Mouse (Mus musculus): ENCODE measurements at regions not wholly inside any gene's neighbourhood (a gene's known extent, or its start where the extent isn't known, plus 50 kb on each side); places are given as distances from the start of the nearest gene placed in this dataset.
A peak's percentile ranks its signal among the peaks of the same experiment; 100 is the strongest.
"Not testable (repeated sequence)": the region's sequence is repeated elsewhere in the genome, so short reads cannot be mapped to it uniquely, and the experiment has no call there.

DNA sequence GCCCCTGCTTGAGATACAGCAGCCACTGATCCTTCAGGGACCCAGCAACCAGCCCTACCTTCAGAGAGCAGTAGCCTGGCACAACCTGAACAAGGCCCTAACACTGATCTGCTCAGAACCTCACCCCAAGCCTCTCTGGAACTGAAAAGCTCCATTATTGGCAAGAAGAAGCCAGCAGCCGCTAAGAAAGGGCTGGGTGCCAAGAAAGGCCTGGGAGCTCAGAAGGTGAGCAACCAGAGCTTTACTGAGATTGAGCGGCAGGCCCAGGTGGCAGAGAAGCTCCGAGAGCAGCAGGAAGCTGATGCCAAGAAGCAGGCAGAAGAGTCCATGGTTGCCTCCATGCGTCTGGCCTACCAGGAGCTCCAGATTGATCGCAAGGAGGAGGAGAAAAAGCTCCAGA is 74.4 kb upstream of the Oxtr start:
- DNase-seq (ENCODE audit: inconsistent age in 2 of 2, low spot score in 1 of 2) = not testable (repeated sequence)

DNA sequence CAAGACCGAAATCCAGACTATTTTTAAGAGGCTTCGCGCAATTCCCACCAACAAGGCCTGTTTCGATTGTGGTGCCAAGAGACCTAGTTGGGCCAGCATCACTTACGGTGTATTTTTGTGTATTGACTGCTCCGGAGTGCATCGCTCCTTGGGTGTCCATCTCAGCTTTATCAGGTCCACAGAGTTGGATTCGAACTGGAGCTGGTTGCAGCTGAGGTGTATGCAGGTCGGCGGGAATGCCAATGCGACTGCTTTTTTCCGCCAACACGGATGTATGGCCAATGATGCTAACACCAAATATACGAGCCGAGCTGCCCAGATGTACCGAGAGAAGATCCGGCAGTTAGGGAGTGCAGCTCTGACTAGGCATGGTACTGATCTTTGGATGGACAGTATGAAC is 73.9 kb upstream of the Oxtr start:
- DNase-seq (ENCODE audit: inconsistent age in 2 of 2, low spot score in 1 of 2) = not testable (repeated sequence)

DNA sequence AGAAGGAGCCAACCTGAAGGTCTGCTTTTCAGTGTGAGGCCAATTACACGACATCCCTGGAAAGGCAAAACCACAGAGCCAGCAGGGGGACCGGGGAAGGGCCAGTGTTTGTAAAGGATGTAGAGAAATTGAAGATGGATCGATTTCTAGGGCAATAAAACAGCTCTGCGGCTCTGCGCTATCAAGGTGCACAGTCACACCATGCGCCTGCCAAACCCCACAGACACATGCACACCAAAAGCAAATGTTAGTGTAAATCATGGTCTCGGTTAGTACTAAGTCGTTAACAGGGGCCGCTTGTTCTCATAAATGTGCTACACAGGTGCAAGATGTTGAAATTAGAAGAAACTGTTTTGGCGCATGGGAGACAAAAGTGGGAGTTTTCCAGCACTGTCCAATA is 72.3 kb upstream of the Oxtr start:
- no peak for DNase-seq (ENCODE audit: inconsistent age in 2 of 2, low spot score in 1 of 2)

DNA sequence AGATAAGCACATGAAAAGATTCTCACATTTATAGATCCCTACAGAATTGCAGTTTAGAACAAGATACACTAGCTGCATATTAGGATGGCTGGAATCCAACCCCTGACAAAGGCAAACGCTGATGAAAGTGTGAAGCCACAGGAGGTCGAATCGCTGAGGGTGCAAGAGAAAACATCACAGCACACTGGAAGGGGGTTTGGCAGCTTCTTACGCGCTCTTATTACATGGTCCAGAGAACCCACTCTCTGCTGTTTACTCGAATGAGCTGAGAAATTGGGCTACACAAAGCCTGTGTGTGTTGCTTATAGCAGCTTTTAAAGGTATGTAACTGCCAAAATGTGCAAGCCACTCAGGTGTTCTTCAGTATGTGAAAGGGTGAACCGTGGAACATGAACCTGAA is 71.8 kb upstream of the Oxtr start:
- no peak for DNase-seq (ENCODE audit: inconsistent age in 2 of 2, low spot score in 1 of 2)

DNA sequence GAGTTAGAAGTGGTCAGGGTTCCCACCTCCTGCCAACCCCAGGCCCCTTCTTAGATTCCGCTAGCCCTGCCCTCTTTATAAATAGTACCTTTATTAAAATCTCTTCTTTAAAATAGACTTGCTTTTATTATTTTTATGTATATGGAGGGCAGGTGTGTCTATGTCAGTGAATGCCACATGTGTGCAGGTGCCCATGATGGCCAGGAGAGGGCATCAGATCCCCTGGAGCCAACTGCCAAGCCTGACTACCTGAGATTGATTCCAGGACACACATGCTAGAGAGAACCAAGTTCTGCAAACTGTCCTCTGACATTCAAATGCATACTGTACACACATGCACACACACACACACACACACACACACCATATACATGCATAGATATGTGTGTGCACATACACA is 69.8 kb upstream of the Oxtr start:
- no peak for DNase-seq (ENCODE audit: inconsistent age in 2 of 2, low spot score in 1 of 2)

DNA sequence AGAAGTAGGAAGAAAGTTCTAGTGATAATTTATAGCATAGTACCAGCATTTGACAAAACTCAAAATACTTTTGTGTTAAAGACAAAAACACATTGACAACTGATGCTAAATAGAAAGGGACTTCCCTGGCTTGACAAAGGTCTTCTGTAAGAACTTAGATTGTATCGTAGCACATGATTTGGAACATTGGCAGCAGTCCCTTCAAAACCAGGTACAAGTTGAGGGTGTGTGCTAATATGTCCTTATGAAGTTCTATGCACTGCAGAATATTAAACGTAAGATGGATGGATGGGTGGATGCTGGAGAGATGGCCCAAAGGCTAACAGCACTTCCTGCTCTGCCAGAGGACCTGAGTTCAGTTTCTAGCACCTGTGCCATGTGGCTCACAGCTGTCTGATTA is 67.8 kb upstream of the Oxtr start:
- DNase-seq (ENCODE audit: inconsistent age in 2 of 2, low spot score in 1 of 2) = no peak

DNA sequence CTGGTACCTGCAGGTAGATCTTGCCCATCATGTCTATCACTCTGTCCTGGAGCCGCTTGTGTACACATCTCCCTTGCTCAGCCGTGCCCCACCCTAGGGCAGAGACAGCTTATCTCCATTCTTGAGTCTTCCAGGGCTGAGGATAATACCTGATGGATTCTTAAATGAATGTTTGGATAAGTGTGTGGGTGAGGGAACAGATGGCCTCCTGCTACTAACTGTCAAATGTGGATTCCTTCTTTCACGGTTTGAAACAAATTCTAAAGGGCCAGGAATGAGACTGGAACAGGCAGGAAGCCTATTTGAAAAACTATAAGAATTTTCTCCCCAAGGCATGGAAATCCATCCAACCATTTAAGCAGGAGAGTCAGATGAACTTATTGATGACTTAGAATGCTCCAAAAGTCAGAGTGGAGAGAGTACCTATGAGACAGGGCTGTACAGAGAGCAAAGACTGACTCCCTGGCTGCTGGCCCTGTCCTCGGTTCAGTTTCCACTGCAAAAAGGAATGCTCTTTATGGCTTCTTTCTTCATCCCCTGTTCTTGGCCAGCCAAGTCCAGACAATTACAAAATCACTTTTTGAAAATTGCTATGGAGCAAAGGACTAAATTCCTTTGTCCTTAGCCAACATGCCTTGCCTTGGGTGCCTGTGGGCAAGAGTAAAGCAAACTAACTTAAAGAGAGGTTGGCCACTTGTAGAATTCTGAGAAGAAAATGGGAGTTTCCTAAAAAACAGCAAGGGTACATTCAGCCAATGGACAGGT is 66.8 kb upstream of the Oxtr start:
- peak in 1 of 2 experiments; percentile 39 for DNase-seq (ENCODE audit: inconsistent age in 2 of 2, low spot score in 1 of 2)

DNA sequence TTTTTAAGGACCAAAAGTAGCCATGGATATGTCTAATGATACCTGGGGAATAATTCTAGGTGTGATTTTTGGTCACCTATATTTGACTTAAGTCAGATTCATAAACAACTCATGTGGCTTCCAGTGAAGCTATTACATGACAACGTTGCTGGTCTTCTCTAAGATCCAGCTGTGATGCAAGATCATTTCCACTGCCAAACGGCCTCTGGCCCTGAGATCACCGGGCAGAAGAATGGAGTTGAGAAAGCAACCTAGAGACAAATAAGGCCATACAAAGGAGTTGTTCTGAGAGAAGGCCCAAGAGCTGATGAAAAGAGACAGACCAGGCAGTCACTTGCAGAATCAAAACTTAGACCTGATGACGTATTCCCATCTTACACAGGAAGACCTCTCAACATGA is 64.3 kb upstream of the Oxtr start:
- peak in 1 of 2 experiments; percentile 70 for DNase-seq (ENCODE audit: inconsistent age in 2 of 2, low spot score in 1 of 2)

DNA sequence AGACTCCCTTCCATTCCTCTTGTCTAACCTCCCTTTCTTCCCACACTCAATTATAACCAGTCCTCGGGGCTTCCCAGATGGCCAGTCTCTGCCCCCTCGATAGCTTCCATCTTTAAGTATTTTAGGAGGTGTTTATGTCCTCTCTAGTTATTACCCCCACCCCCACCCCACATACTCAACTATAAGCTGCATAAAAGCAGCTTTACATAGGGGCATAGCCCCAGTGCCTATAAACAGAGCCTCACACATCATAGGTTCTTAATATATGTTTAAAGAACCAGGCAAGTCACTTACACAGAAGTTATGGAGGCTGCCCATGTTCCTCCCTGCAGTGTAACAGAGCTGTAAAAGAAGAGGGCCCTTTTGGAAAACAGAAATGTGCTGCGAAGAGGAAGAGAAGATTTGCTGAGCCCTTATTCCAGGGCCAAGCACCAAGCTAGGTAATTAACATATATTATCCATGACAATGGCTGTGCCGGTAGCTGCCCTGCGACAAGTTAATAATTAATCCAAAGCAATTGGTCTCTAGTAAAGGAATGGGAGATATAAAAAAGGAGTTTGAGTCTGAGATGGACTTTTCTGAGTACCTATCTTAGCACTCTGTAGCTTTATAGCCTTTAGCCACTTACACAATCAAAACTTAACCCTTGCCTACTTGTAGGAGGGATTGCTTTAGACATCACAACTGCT is 63.6 kb upstream of the Oxtr start:
- no peak for DNase-seq (ENCODE audit: inconsistent age in 2 of 2, low spot score in 1 of 2)

DNA sequence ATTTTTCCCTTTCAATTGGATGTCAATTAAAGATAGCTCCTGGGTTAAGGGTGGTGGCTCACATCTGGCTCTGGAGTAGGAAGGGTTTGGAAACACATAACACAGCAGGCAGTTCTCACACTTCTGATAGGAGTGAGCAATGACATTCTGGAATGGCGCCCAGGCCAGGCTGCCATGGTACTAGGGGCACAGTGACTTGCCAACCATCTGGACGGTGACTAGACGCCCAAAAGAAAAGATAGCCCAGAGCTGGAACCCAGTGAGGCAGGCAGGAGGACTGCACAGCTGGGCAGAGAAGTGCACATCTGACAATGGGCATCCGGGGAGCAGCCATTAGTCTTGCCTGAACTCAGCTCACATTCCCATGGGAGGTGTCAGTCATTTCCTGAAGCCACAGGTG is 62.8 kb upstream of the Oxtr start:
- DNase-seq (ENCODE audit: inconsistent age in 2 of 2, low spot score in 1 of 2) = peak in 1 of 2 experiments; percentile 54

DNA sequence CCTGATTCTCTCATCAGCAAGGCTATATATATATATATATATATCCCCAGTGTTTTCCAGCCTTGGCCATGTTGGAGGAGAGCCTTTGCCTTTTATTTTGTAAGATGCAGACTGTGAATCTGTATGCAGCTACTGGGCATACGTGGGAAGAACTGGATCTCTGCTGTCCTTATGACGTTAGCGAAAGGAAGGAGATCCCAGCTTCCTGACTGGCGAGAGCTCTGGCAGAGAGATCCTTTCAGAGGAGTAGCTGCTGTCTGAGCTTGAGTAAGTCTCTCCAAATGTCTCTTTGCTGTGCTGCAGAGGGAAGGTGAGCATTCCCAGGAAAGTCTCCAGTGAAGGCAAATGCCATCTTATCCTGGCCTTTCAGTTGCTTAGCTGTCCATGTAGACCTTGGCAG is 61.6 kb upstream of the Oxtr start:
- no peak for DNase-seq (ENCODE audit: inconsistent age in 2 of 2, low spot score in 1 of 2)

DNA sequence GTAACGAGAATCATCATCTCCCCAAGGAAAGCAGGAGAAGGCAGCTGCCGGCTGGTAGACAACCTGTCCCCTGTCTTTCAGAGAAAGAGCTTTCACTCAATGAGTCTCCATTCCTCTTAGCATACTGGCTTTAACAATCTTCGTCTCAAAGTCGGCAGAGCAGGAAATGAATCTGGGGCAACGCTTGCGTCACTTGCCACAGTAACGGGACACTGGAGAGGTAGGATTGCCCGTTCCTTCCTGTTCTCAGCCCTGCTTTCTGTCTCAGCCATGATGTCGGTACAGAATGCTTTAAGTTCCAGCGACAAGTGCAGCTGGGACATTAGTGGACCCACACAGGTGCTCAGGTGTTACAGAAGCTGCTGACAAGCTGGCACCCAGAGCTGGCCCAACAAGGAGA is 57.5 kb upstream of the Oxtr start:
- no peak for DNase-seq (ENCODE audit: inconsistent age in 2 of 2, low spot score in 1 of 2)

DNA sequence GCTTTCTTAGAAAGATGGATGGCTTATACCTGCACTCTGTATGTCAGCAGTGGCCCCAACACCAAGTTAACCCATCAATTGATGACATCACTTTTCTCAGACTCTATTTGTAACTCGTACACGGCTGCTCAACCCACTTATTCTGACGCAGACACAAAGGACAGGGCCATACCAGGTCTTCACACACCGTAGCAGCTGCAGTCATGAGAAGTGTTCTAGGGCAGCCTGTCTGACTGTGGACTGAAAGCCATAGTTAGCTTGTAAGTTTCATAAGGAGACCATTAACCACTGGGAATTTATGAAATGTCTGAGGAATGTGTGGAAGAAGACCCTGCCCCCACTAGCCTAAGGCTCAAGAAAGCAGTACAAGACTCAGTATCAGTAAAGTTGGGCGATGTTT is 56.3 kb upstream of the Oxtr start:
- DNase-seq (ENCODE audit: inconsistent age in 2 of 2, low spot score in 1 of 2) = no peak

DNA sequence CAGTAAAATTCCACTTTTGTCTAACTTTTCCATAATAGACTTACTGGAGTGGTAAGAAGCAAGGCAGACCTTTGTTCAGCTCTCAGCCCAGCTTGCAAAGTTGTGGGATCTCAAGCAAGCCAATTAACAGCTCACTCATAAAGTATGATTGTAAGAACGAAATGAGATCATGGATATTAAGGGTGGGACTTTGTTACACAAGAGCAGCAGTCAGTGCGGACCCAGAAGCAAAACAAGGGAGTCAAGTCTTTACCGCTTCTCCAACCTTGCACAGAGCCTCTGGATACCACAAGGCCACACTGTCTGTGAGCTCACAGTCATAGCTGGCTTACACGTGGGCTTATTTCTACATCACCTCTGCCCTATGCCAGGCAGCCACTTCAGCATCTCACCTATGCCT is 54.6 kb upstream of the Oxtr start:
- DNase-seq (ENCODE audit: inconsistent age in 2 of 2, low spot score in 1 of 2) = no peak

DNA sequence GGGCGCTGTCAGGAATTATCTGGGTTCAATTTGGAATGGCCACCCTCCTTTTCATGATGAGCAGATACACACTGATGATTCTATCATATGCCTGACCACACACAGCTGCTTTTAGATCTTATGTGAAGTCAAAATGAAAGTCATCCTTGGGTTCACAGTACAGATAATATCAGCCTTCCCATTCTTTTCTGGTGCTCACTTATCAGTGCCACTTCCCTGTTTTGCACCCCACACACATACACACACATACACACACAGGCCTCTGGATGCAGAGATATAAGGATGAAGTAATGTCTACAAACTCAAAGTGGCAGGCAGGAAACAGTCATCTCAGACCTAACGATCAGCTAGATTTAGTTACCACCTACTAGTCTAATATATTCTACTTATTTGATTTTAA is 52.9 kb upstream of the Oxtr start:
- no peak for DNase-seq (ENCODE audit: inconsistent age in 2 of 2, low spot score in 1 of 2)
